Mouse (Mus musculus) hindbrain, embryonic 13.5 days (tissue): Measurements from ENCODE around the gene Sec22c. TPM values are rescaled to one million over a fixed set of nuclear protein-coding genes. Genes with fewer than 3 reads are reported as not detected.
A peak's percentile ranks its signal among the peaks of the same experiment; 100 is the strongest.

Source experiments
- ATAC-seq: fragments of 200-750 bp; cut with Nextera tagmentation; 2 replicates; pipeline ENCODE4 v1.8.0; 2017; ENCODE audit warnings: moderate TSS enrichment; ENCODE audit not compliant: low FRiP score
- H3K27ac ChIP-seq: fragments of 300-500 bp; sonication (generic); 2 replicates; pipeline ENCODE4 v1.5.1; 2015; ENCODE audit warnings: inconsistent platforms, mild to moderate bottlenecking, moderate library complexity
- H3K27me3 ChIP-seq: fragments of 300-500 bp; sonication (generic); 2 replicates; pipeline ENCODE4 v1.6.1; 2015; ENCODE audit warnings: mild to moderate bottlenecking, inconsistent platforms
- H3K36me3 ChIP-seq: fragments of 300-500 bp; sonication (generic); 2 replicates; pipeline ENCODE4 v1.6.1; 2015; ENCODE audit warnings: mild to moderate bottlenecking, inconsistent platforms
- H3K4me1 ChIP-seq: fragments of 300-500 bp; sonication (generic); replicated peaks from 2 replicates; pipeline ENCODE4 v1.6.1; 2015; ENCODE audit warnings: inconsistent platforms
- H3K4me2 ChIP-seq: fragments of 300-500 bp; sonication (generic); 2 replicates; pipeline ENCODE4 v1.6.1; 2015; ENCODE audit warnings: inconsistent platforms, mild to moderate bottlenecking, moderate library complexity
- H3K4me3 ChIP-seq: fragments of 300-500 bp; sonication (generic); 2 replicates; pipeline ENCODE4 v1.5.1; 2015; ENCODE audit warnings: mild to moderate bottlenecking, inconsistent platforms
- H3K9ac ChIP-seq: fragments of 300-500 bp; sonication (generic); 2 replicates; pipeline ENCODE4 v1.6.1; 2015; ENCODE audit warnings: mild to moderate bottlenecking, inconsistent platforms
- H3K9me3 ChIP-seq: fragments of 300-500 bp; sonication (generic); 2 replicates; pipeline ENCODE4 v1.6.1; 2016; ENCODE audit warnings: inconsistent platforms
- WGBS: fragments of 180-500 bp; shearing (Covaris S2); methylation state at CpG from one replicate; pipeline ENCODE4 v1.1.7; 2015; 5-methylcytosine and 5-hydroxymethylcytosine counted together
- polyA plus RNA-seq: library from polyadenylated mRNA; unstranded; fragments of >200 nt; fragmentation: Nextera tagmentation; extraction: Ambion mirVana; gene quantifications from 2 replicates; pipeline ENCODE4 v1.2.1, GENCODE M21; 2015

The Sec22c gene
- 28.9 and 33.5 TPM in 2 replicates for polyA plus RNA-seq

GRCm38 (mm10) chr9:121704646-121705625 lies at the start of gene Sec22c:
TSS of gene Sec22c (minus strand) at chr9:121705490.
- Histone ChIP-seq H3K9ac (peak within 1 kb of the TSS; percentile 88), H3K4me2 (peak within 1 kb of the TSS; percentile 94), H3K4me3 (peak within 1 kb of the TSS; percentile 80), H3K27me3 (0 out of 2 replicates have a peak, but pooled peaks cover 4% of the 10 kb centered on the region), H3K36me3 (peaks cover 6% of the 10 kb centered on the region), H3K4me1 (peaks cover 36% of the 10 kb centered on the region), H3K9me3 (no peaks in the 10 kb centered on the region), H3K27ac (peak within 1 kb of the TSS; percentile 86)
- peak; percentile 95 for ATAC-seq
- 2% methylated on average over 64 of the region's 69 CpGs for WGBS

- no peak overlapping the region for H3K4me2 ChIP-seq
- ATAC-seq, result no peak
- H3K9ac ChIP-seq, result no peak overlapping the region
- no peak overlapping the region for H3K4me3 ChIP-seq
- H3K9me3 ChIP-seq, result no peaks in the 10 kb centered on the region
- peaks cover 19% of the 10 kb centered on the region for H3K4me1 ChIP-seq
- H3K27ac ChIP-seq, result no peak overlapping the region
- H3K36me3 ChIP-seq, result peaks cover 63% of the 10 kb centered on the region
- no peaks in the 10 kb centered on the region for H3K27me3 ChIP-seq
- 93% methylated on average over 3 of the region's 3 CpGs for WGBS
Measured at GRCm38 (mm10) chr9:121754624-121755023, 49.3 kb upstream of the Sec22c start.

GRCm38 (mm10) chr9:121752774-121753173 lies 47.5 kb upstream of the Sec22c start:
- H3K9ac ChIP-seq, result no peak overlapping the region

GRCm38 (mm10) chr9:121744051-121744450 lies 38.8 kb upstream of the Sec22c start:
- 93% methylated on average over 8 of the region's 8 CpGs for WGBS
- peaks cover 81% of the 10 kb centered on the region for H3K36me3 ChIP-seq

More at GRCm38 (mm10) chr9:121752774-121753173, 47.5 kb upstream of the Sec22c start:
- Histone ChIP-seq H3K36me3 (peaks cover 82% of the 10 kb centered on the region), H3K27ac (no peak overlapping the region), H3K4me1 (peaks cover 5% of the 10 kb centered on the region), H3K27me3 (no peaks in the 10 kb centered on the region), H3K4me2 (no peak overlapping the region), H3K4me3 (no peak overlapping the region), H3K9me3 (no peaks in the 10 kb centered on the region)
- 95% methylated on average over 9 of the region's 9 CpGs for WGBS
- no peak for ATAC-seq

GRCm38 (mm10) chr9:121741168-121741567 lies 35.9 kb upstream of the Sec22c start:
- no peak overlapping the region for H3K9ac ChIP-seq
- H3K4me2 ChIP-seq, result no peak overlapping the region
- WGBS, result 96% methylated on average over 3 of the region's 3 CpGs
- H3K4me3 ChIP-seq, result no peak overlapping the region
- H3K27me3 ChIP-seq, result no peaks in the 10 kb centered on the region
- H3K36me3 ChIP-seq, result peaks cover 52% of the 10 kb centered on the region
- no peak overlapping the region for H3K27ac ChIP-seq
- H3K9me3 ChIP-seq, result no peaks in the 10 kb centered on the region
- H3K4me1 ChIP-seq, result no peaks in the 10 kb centered on the region
- ATAC-seq, result no peak

More at GRCm38 (mm10) chr9:121744051-121744450, 38.8 kb upstream of the Sec22c start:
- H3K9me3 ChIP-seq, result no peaks in the 10 kb centered on the region
- no peaks in the 10 kb centered on the region for H3K27me3 ChIP-seq
- no peak overlapping the region for H3K4me3 ChIP-seq
- ATAC-seq, result no peak
- H3K9ac ChIP-seq, result no peak overlapping the region
- H3K4me2 ChIP-seq, result no peak overlapping the region
- no peaks in the 10 kb centered on the region for H3K4me1 ChIP-seq
- no peak overlapping the region for H3K27ac ChIP-seq

- ATAC-seq, result no peak
- Histone ChIP-seq H3K9me3 (no peaks in the 10 kb centered on the region), H3K4me1 (no peaks in the 10 kb centered on the region), H3K4me3 (no peak overlapping the region), H3K9ac (no peak overlapping the region), H3K4me2 (no peak overlapping the region), H3K36me3 (peaks cover 47% of the 10 kb centered on the region), H3K27ac (no peak overlapping the region), H3K27me3 (no peaks in the 10 kb centered on the region)
- 90% methylated on average over 6 of the region's 6 CpGs for WGBS
Measured at GRCm38 (mm10) chr9:121740490-121740889, 35.2 kb upstream of the Sec22c start.

GRCm38 (mm10) chr9:121719347-121720331 lies 14.3 kb upstream of the Sec22c start:
- Histone ChIP-seq H3K36me3 (0 out of 2 replicates have a peak, but pooled peaks cover 7% of the 10 kb centered on the region), H3K4me2 (peak overlapping the region; percentile 95), H3K9ac (peak overlapping the region; percentile 96), H3K4me1 (peaks cover 25% of the 10 kb centered on the region), H3K9me3 (no peaks in the 10 kb centered on the region), H3K27ac (peak overlapping the region; percentile 97), H3K4me3 (peak overlapping the region; percentile 91), H3K27me3 (no peaks in the 10 kb centered on the region)
- WGBS, result under 1% methylated on average over 63 of the region's 87 CpGs
- peak; percentile 69 for ATAC-seq

GRCm38 (mm10) chr9:121718792-121719318 lies 13.6 kb upstream of the Sec22c start, which contains the start of gene Nktr:
TSS of gene Nktr (plus strand) at chr9:121719169.
- peak; percentile 99 for ATAC-seq
- H3K9me3 ChIP-seq, result no peaks in the 10 kb centered on the region
- peak within 1 kb of the TSS; percentile 91 for H3K4me3 ChIP-seq
- peaks cover 25% of the 10 kb centered on the region for H3K4me1 ChIP-seq
- no peaks in the 10 kb centered on the region for H3K27me3 ChIP-seq
- peak within 1 kb of the TSS; percentile 97 for H3K27ac ChIP-seq
- peak within 1 kb of the TSS; percentile 96 for H3K9ac ChIP-seq
- under 1% methylated on average over 54 of the region's 61 CpGs for WGBS
- H3K36me3 ChIP-seq, result peaks cover 8% of the 10 kb centered on the region; the same call in 1 of the 2 replicates
- H3K4me2 ChIP-seq, result peak within 1 kb of the TSS; percentile 95

GRCm38 (mm10) chr9:121718070-121718705 lies 12.9 kb upstream of the Sec22c start:
- Histone ChIP-seq H3K9me3 (no peaks in the 10 kb centered on the region), H3K27me3 (no peaks in the 10 kb centered on the region), H3K27ac (peak overlapping the region; percentile 97), H3K4me3 (peak overlapping the region; percentile 91), H3K4me1 (peaks cover 23% of the 10 kb centered on the region), H3K4me2 (peak overlapping the region; percentile 59), H3K9ac (peak overlapping the region; percentile 96), H3K36me3 (peaks cover 15% of the 10 kb centered on the region)
- ATAC-seq, result peak; percentile 30
- WGBS, result 67% methylated on average over 15 of the region's 15 CpGs

- Histone ChIP-seq H3K9ac (no peak overlapping the region), H3K27ac (no peak overlapping the region), H3K4me1 (peaks cover 28% of the 10 kb centered on the region), H3K27me3 (no peaks in the 10 kb centered on the region), H3K9me3 (no peaks in the 10 kb centered on the region), H3K4me2 (no peak overlapping the region), H3K4me3 (no peak overlapping the region), H3K36me3 (peaks cover 24% of the 10 kb centered on the region)
- ATAC-seq, result no peak
- 80% methylated on average over 2 of the region's 2 CpGs for WGBS
Measured at GRCm38 (mm10) chr9:121717048-121717447, 11.8 kb upstream of the Sec22c start.

GRCm38 (mm10) chr9:121710584-121710975 lies 5.3 kb upstream of the Sec22c start:
- peak overlapping the region; percentile 85 for H3K4me2 ChIP-seq
- H3K27me3 ChIP-seq, result 0 out of 2 replicates have a peak, but pooled peaks cover 4% of the 10 kb centered on the region
- peak; percentile 46 for ATAC-seq
- peak overlapping the region; percentile 91 for H3K4me3 ChIP-seq
- H3K9me3 ChIP-seq, result no peaks in the 10 kb centered on the region
- peaks cover 17% of the 10 kb centered on the region for H3K36me3 ChIP-seq
- peak overlapping the region; percentile 97 for H3K27ac ChIP-seq
- H3K9ac ChIP-seq, result peak overlapping the region; percentile 94
- WGBS, result under 1% methylated on average over 18 of the region's 18 CpGs
- H3K4me1 ChIP-seq, result peaks cover 28% of the 10 kb centered on the region
